Mouse (Mus musculus) left cerebral cortex, postnatal 36 days (tissue): ENCODE results near the gene Sirt2. TPM values are rescaled to one million over a fixed set of nuclear protein-coding genes. Genes with fewer than 3 reads are reported as not detected.

Experiments
- DNase-seq, 2 experiments: peaks; one replicate each; pipeline ENCODE4 v3.0.0; 2021 to 2022; ENCODE audit warnings: low spot score in 2 of 2, mixed read lengths in 1 of 2
- intact Hi-C: fragments of 180-260 bp; cut with DNase I; formaldehyde crosslinking; loops from one replicate; pipeline ENCODE4 v1.15.1; 2025
- total RNA-seq, 2 experiments: library from RNA; stranded (reverse); gene quantifications; 2 replicates each; pipeline ENCODE4 v1.2.3; 2021

The Sirt2 gene
- total RNA-seq, 2 experiments from 2014 or later: 142 to 169 TPM

DNA sequence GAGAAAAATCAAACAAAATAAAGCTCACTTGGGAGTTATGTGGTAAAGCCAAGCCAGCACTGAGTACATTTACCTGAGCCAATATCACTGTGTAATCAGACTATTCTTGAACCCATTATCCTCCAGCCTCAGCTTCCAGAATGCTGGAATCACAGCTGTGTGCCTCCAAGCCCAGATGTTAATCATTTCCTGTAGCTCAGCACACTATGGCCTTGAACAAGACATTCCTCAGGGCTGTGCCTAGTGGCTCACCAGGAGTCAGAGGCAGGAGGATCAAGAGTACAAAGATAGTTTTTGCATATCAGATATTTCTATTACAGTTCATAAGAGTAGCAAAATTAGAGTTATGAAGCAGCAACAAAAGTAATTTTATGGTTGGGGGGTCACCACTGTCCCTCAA lies 25.2 kb downstream of the Sirt2 start:
- intact Hi-C loops: no loop called here

DNA sequence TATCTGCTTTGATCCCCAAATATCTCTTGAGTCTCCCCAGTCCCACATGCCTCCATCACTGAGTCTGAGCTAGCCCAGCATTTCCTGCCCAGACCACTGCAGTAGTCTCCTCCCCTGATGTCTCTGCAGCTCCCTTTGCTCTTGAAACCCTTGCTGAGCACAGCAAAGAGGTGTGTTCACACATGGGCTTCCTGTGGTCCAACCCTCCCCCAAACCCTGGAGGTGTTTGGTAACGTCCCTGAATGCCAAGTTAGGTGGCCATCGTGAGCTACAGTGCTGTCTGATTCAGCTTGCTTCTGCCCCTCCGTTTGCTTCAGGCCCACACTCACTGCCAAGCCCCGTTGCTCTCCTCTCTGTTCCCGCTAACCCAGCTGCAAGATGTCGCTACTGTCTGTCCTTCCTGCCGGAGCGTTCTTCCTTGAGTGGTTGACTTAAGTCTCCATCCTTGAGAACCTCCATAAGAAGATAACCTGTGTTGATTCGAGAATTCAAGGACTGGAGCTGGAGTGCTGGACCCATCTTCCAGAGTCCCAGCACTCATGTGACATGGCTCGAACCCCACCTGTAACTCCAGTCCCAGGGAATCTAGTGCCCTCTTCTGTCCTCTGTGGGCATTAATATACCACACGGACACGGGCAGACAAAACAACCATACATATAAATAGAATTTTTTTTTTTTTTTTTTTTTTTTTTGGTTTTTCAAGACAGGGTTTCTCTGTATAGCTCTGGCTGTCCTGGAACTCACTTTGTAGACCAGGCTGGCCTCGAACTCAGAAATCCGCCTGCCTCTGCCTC lies 26.1 kb downstream of the Sirt2 start:
- intact Hi-C loops: no loop called here
- DNase-seq: no peak

More for the DNA sequence above, 25.2 kb downstream of the Sirt2 start:
- no peak for DNase-seq

DNA sequence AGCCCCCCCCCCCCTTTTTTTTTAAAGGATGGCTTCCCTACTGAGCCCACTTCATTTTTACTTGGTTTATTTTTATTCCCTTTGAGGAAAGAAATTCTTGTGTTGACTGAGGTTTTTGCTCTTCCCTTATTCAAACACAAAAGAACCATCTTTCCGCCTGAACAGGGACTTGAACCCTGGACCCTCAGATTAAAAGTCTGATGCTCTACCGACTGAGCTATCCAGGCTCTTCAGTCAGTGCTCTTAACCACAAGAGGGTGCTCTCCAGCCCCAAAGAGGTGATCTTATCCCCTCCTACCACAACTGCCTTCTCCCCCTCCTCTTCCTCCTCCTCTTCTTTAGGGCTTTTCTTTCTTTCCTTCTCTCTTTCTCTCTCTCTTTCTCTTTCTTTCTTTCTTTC lies 27.3 kb downstream of the Sirt2 start:
- no peak for DNase-seq
- intact Hi-C loops: no loop called here

- DNase-seq: no peak
- intact Hi-C loops: no loop called here
These were observed 28.0 kb downstream of the Sirt2 start for GRCm38 (mm10) chr7:28794496-28794895.

- intact Hi-C loops: loop anchor here (2.0 to 5.0 kb wide), 2 partner anchors 71 to 176 kb away; no protein-coding TSS in a partner anchor
- DNase-seq: no peak
These were observed 29.3 kb downstream of the Sirt2 start for GRCm38 (mm10) chr7:28795832-28796231.

DNA sequence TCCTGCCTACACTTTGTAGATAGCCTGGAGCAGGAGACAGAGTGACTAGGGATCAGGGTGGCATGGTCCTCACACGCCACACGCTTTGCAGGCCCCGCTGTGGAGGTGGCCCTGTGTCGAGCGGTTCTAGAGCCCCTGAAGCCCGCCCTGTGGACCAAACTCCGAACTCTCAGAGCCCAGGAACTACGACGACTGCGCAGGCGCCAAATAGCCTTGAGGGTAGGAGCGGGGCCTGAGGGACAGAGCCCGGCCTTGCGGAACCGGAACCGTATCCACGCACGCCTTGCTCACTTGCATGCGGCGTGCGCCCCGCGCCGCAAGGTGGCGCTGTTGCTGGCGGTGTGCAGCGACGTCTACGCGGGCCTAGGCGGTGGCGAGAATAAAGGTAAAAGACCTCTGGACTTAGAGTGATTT lies 30.0 kb downstream of the Sirt2 start:
- DNase-seq: peak; percentile 75
- intact Hi-C loops: loop anchor here (2.0 to 5.0 kb wide), 2 partner anchors 70 to 176 kb away; no protein-coding TSS in a partner anchor

DNA sequence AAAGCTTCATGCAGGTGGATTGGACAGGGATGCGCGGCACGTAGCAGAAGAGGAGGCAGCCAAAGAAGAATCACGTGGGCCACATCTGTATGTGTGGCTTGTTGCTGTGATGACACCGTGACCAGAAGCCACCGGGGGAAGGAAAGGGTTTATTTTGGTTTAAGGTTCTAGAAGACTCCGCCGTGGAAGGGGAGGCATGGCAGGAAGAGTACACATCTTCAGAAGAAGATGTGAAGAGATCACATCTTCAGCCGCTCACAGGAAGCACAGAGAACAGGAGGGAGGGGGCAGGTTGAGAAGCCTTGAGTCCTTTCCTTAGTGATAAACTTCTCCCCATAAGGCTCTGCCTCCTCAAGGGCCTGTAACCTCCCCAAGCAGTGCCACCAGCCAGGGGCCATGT lies 33.5 kb downstream of the Sirt2 start:
- intact Hi-C loops: loop anchor here (5.0 kb wide), 1 partner anchor 172 kb away; no protein-coding TSS in a partner anchor
- no peak for DNase-seq

GRCm38 (mm10) chr7:28801451-28801850 lies 34.9 kb downstream of the Sirt2 start:
- DNase-seq: no peak
- intact Hi-C loops: no loop called here

GRCm38 (mm10) chr7:28801901-28802670 lies 35.6 kb downstream of the Sirt2 start:
- intact Hi-C loops: no loop called here
- no peak for DNase-seq

GRCm38 (mm10) chr7:28802846-28803588 lies 36.5 kb downstream of the Sirt2 start:
- DNase-seq: no peak
- intact Hi-C loops: no loop called here

GRCm38 (mm10) chr7:28803756-28804155 lies 37.2 kb downstream of the Sirt2 start:
- intact Hi-C loops: no loop called here
- DNase-seq: no peak

GRCm38 (mm10) chr7:28806869-28807268 lies 40.3 kb downstream of the Sirt2 start:
- intact Hi-C loops: no loop called here
- no peak for DNase-seq

DNA sequence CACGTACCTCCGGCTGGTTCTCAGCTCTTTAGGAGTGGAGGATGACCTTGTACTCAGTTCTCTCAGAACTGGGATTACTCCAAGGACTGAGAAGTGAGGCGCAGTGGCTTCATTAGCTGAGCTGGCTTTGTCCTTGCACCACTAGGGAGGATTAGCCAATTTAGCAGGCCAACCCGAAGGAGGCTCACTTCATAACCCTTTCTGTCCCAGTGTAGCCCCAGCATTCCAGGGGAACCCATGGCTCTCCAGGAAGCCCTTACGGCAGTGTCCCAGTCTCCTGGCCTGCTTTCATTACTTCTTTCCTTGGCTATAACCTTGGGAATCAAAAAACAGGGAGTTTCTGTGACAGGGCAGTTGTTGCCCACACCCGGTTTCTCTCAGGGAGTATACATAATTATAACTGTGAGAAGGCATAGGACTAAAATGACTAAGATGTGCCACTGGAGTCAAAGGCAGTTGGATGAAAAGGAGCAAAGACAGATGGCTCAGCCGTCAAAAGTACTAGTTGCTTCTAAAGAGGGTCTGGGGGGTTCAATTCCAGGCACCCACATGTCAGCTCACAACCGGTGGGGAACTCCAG lies 41.2 kb downstream of the Sirt2 start:
- DNase-seq: no peak
- intact Hi-C loops: no loop called here

DNA sequence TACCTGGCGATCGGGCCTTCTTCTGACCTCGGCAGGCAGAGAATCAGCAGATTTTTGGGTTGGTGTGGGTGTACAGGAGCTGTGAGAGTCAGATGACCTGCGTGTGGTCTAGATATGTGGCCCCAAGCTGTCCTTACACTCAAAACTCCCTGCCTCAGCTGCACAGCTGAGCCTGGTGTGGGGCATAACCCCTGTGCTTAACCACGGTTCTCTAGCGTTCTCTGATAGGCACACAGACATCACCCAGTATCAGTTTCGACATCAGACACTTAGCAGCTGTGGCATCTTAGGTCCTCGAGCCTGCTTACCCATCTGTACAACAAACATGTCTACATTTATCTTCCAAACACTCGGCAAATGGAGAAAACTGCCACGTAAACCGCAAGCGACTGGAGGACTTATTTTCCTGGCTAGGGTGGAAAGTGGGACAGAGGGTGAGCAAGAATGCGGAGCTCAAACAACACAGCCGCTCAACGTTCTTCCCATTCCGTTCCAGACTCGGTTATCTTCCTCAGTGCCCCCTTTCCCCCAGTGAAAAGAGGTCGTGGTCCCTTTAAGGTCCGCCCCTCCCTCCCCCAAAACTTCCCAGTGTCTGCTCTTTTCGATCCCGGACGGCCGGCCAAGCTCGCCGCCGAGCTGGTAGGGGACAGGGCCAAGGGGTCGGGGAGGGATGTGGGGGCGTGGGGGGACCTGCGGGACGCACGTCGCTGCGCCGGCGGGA lies 41.8 kb downstream of the Sirt2 start, which contains the start of gene Hnrnpl:
Gene Hnrnpl (plus strand): TSS at position 321 of the 721 bp plus-strand sequence.
- intact Hi-C loops: no loop called here
- DNase-seq: peak in 1 of 2 experiments; percentile 49

DNA sequence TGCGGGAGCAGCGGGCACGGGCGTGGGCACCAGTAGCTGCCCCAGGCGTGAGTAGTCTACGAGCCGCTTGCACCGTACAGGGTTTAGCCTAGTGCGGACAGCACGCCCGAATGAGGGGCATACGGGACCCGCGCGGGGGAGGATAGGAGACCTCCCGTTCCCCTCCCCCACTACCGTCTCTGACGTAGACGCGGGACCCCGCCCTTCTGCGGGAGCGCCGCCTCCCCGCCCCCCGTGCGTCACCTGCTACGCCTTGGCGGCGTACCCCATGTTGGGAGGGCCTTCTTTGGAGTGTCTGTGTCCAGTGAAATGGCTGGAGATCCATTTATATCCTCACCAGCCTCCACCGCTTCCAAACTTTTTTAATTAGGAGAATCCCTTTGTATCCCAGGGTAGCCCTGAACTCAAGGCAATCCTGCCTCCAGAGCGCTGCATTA lies 42.4 kb downstream of the Sirt2 start:
- intact Hi-C loops: no loop called here
- peak; percentile 92 to 95 for DNase-seq

GRCm38 (mm10) chr7:28809401-28810089 lies 43.0 kb downstream of the Sirt2 start:
- intact Hi-C loops: loop anchor here (2.0 to 5.0 kb wide), 2 partner anchors 15 to 153 kb away; partner anchors contain the start of genes Actn4 and Ech1
- peak; percentile 56 to 59 for DNase-seq

GRCm38 (mm10) chr7:28810107-28811066 lies 43.9 kb downstream of the Sirt2 start:
- intact Hi-C loops: loop anchor here (2.0 to 5.0 kb wide), 2 partner anchors 14 to 152 kb away; partner anchors contain the start of genes Actn4 and Ech1
- DNase-seq: peak; percentile 97 to 98
